Mouse (Mus musculus) ES-Bruce4 (cell line): Measurements from ENCODE around the gene Lilr4b. TPM values are rescaled to one million over a fixed set of nuclear protein-coding genes. Genes with fewer than 3 reads are reported as not detected.
"Not testable (repeated sequence)": the region's sequence is repeated elsewhere in the genome, so short reads cannot be mapped to it uniquely, and the experiment has no call there.

Experiments used
- H3K27ac ChIP-seq: 2 replicates; pipeline ENCODE4 v1.5.1; 2012; ENCODE audit warnings: low read length, inconsistent platforms; ENCODE audit not compliant: insufficient read depth
- H3K27me3 ChIP-seq: 2 replicates; pipeline ENCODE4 v1.6.1; 2012; ENCODE audit warnings: mild to moderate bottlenecking, low read length, inconsistent platforms; ENCODE audit not compliant: control insufficient read depth, poor library complexity, insufficient read depth, severe bottlenecking
- H3K36me3 ChIP-seq: 2 replicates; pipeline ENCODE4 v1.6.1; 2012; ENCODE audit warnings: inconsistent platforms, mild to moderate bottlenecking, low read length, moderate library complexity; ENCODE audit not compliant: control insufficient read depth, poor library complexity, insufficient read depth, severe bottlenecking
- H3K4me1 ChIP-seq: one replicate; pipeline ENCODE4 v1.8.1; 2011; ENCODE audit warnings: low read length; ENCODE audit not compliant: control insufficient read depth, insufficient read depth
- H3K4me3 ChIP-seq: 2 replicates; pipeline ENCODE4 v1.5.1; 2011; ENCODE audit warnings: low read depth, mild to moderate bottlenecking, low read length
- H3K9ac ChIP-seq: 2 replicates; pipeline ENCODE4 v1.6.1; 2012; ENCODE audit warnings: low read depth, mild to moderate bottlenecking, inconsistent platforms; ENCODE audit not compliant: poor library complexity, severe bottlenecking
- H3K9me3 ChIP-seq: replicated peaks from 2 replicates; pipeline ENCODE4 v1.6.1; 2012; ENCODE audit warnings: mild to moderate bottlenecking, low read length, inconsistent platforms; ENCODE audit not compliant: control insufficient read depth, poor library complexity, insufficient read depth, severe bottlenecking
- CTCF ChIP-seq: IDR thresholded peaks from one replicate; pipeline ENCODE4 v1.8.1; 2011; ENCODE audit warnings: low read depth, low read length
- EP300 ChIP-seq: IDR thresholded peaks from 2 replicates; pipeline ENCODE4 v1.6.1; 2011; ENCODE audit warnings: low read depth, low read length; ENCODE audit not compliant: insufficient read depth
- POLR2A ChIP-seq: IDR thresholded peaks from one replicate; pipeline ENCODE4 v1.8.1; 2011; ENCODE audit warnings: low read length; ENCODE audit not compliant: insufficient read depth
- polyA plus RNA-seq: library from polyadenylated mRNA; stranded (reverse); fragments of >200 nt; gene quantifications from 2 replicates; pipeline ENCODE4 v1.2.4, GENCODE M21; 2011; ENCODE audit warnings: low read depth; ENCODE audit not compliant: missing spikeins, insufficient read depth, insufficient read length

The Lilr4b gene
- not detected in 2 replicates for polyA plus RNA-seq

DNA sequence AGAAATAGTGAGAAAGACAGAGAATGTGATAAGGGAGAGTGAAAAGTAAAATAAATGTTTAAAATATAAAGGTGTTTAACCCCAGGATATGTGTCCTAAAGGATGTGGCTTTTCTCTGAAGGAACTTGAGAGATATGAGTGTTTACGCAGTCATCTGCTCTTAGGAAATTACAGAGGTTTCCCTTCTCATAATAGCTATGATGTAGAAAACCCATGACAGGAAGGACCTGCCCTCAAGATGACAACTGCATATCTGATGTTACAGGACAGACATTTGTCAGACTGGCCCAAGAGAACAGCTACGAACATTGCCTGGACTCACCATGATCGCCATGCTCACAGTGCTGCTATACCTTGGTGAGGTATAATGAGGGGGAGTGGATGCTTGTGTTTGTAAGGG lies at the start of gene Lilr4b, which contains the start of gene Gm49339:
Gene Lilr4b, plus strand, starts transcription at position 236 of the 400 bp plus-strand sequence.
Gene Gm49339, plus strand, starts transcription at position 216 of the 400 bp plus-strand sequence.
- not testable (repeated sequence) for H3K27me3 ChIP-seq, H3K9me3 ChIP-seq, H3K4me3 ChIP-seq

DNA sequence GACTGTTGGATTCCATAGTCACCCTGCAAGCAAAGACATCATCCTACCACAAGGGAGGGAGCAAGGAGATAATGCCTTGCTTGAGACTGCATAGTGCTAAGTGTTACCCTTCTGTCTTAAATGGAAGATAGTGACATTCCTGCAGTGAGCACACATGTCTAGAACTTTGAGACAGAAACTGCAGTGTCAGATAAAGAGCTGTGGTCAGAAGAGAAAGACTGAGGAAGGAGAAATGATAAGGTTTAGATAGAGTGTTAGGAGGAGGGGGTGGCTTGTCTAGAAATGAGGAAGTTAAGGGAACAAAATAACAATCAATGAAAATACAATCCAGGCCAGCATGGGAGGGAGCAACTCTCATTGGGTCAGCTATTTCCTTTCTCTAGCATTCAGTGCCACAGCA lies 47.5 kb upstream of the Lilr4b start:
- Histone ChIP-seq H3K4me3 (no peak overlapping the region), H3K27ac (no peak overlapping the region), H3K9me3 (peaks cover 5% of the 10 kb centered on the region), H3K9ac (no peak overlapping the region), H3K36me3 (no peaks in the 10 kb centered on the region), H3K27me3 (no peaks in the 10 kb centered on the region), H3K4me1 (no peaks in the 10 kb centered on the region)
- TF ChIP-seq POLR2A, result no peak
- TF ChIP-seq EP300, result no peak
- no peak for TF ChIP-seq CTCF

More for the DNA sequence above, at the start of gene Lilr4b, which contains the start of gene Gm49339:
- not testable (repeated sequence) for H3K4me1 ChIP-seq, H3K36me3 ChIP-seq, H3K27ac ChIP-seq, H3K9ac ChIP-seq

- Histone ChIP-seq H3K36me3 (no peaks in the 10 kb centered on the region), H3K27ac (no peak overlapping the region), H3K9ac (no peak overlapping the region), H3K4me3 (no peak overlapping the region), H3K4me1 (no peaks in the 10 kb centered on the region), H3K9me3 (peaks cover 5% of the 10 kb centered on the region), H3K27me3 (no peaks in the 10 kb centered on the region)
- TF ChIP-seq CTCF (no peak), EP300 (no peak), POLR2A (no peak)
These were observed 44.7 kb upstream of the Lilr4b start for GRCm38 (mm10) chr10:51435684-51436083.

GRCm38 (mm10) chr10:51451610-51452009 lies 28.8 kb upstream of the Lilr4b start:
- H3K27ac ChIP-seq, result no peak overlapping the region
- H3K4me1 ChIP-seq, result no peaks in the 10 kb centered on the region
- H3K9me3 ChIP-seq, result no peaks in the 10 kb centered on the region
- no peaks in the 10 kb centered on the region for H3K27me3 ChIP-seq
- no peaks in the 10 kb centered on the region for H3K36me3 ChIP-seq
- H3K9ac ChIP-seq, result no peak overlapping the region
- no peak for TF ChIP-seq EP300
- no peak for TF ChIP-seq CTCF
- no peak for TF ChIP-seq POLR2A
- no peak overlapping the region for H3K4me3 ChIP-seq

DNA sequence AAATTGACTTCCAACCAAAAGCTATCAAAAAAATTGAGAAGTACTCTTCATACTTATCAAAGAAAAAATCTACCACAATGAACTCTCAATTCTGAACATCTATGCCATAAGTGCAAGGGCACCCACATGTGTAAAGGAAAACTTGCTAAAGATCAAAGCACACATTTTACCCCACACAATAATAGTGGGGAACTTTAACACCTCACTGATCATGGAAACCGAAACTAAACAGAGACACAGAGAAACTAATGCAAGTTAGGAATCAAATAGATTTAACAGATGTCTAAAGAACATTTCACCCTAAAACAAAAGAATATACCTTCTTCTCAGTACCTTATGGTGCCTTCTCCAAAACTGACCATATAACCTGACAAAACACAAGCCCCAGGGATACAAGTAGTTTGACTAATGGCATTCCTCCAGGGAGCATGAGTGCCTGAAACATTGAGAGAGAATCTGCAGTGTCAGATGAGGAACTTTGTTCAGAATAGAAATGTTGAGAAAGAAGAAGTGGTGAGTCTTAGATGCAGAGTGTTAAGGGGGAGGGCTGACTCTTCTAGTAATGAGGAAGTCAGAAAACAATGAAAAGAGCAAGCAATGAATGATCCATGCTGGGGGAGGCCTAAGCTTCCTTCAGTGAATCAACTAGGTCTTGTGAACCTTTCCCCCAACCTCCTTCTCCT lies 26.7 kb upstream of the Lilr4b start:
- no peaks in the 10 kb centered on the region for H3K36me3 ChIP-seq
- H3K9ac ChIP-seq, result no peak overlapping the region
- TF ChIP-seq POLR2A, result no peak
- TF ChIP-seq EP300, result no peak
- TF ChIP-seq CTCF, result no peak
- no peaks in the 10 kb centered on the region for H3K4me1 ChIP-seq
- no peak overlapping the region for H3K4me3 ChIP-seq
- no peaks in the 10 kb centered on the region for H3K9me3 ChIP-seq
- no peaks in the 10 kb centered on the region for H3K27me3 ChIP-seq
- no peak overlapping the region for H3K27ac ChIP-seq

GRCm38 (mm10) chr10:51454365-51454764 lies 26.1 kb upstream of the Lilr4b start:
- Histone ChIP-seq H3K9me3 (no peaks in the 10 kb centered on the region), H3K27me3 (no peaks in the 10 kb centered on the region), H3K4me3 (no peak overlapping the region), H3K27ac (no peak overlapping the region), H3K9ac (no peak overlapping the region), H3K36me3 (no peaks in the 10 kb centered on the region), H3K4me1 (no peaks in the 10 kb centered on the region)
- TF ChIP-seq POLR2A, result no peak
- TF ChIP-seq EP300, result no peak
